Mouse (Mus musculus) mature B cell (primary cell): ENCODE measurements around the gene Cxcl10.

ENCODE experiments used
- in situ Hi-C: fragments of 300-500 bp; cut with MboI; formaldehyde crosslinking; loops from 2 replicates; pipeline ENCODE4 v1.14.3; 2019

Cxcl10 gene

GRCm38 (mm10) chr5:92321631-92322400, 26.9 kb downstream of the Cxcl10 start:
- in situ Hi-C loops = no loop called here

GRCm38 (mm10) chr5:92318596-92318995, 30.1 kb downstream of the Cxcl10 start:
- in situ Hi-C loops = loop anchor here (5.0 kb wide), 1 partner anchor 59 kb away; no protein-coding TSS in a partner anchor

- in situ Hi-C loops = loop anchor here (5.0 kb wide), 1 partner anchor 59 kb away; no protein-coding TSS in a partner anchor
Measured at GRCm38 (mm10) chr5:92318119-92318518, 30.6 kb downstream of the Cxcl10 start.

GRCm38 (mm10) chr5:92313776-92314175, 34.9 kb downstream of the Cxcl10 start:
- in situ Hi-C loops = no loop called here

GRCm38 (mm10) chr5:92312046-92312715, 36.5 kb downstream of the Cxcl10 start:
- in situ Hi-C loops = no loop called here

- in situ Hi-C loops = no loop called here
Measured at GRCm38 (mm10) chr5:92309681-92310511, 38.8 kb downstream of the Cxcl10 start, which contains the start of gene Sdad1. Gene Sdad1 (minus strand): TSS chr5:92310479.

- in situ Hi-C loops = no loop called here
Measured at GRCm38 (mm10) chr5:92304291-92304690, 44.4 kb downstream of the Cxcl10 start.

GRCm38 (mm10) chr5:92302149-92302840, 46.4 kb downstream of the Cxcl10 start:
- in situ Hi-C loops = no loop called here
